Mouse (Mus musculus) WW6 (cell line): Measurements from ENCODE around the gene Tm9sf2.
"Not testable (repeated sequence)": the region's sequence is repeated elsewhere in the genome, so short reads cannot be mapped to it uniquely, and the experiment has no call there.

Experiments used
- DNase-seq: peaks from one replicate; pipeline ENCODE4 v3.0.0-alpha.2; 2013; ENCODE audit warnings: low read depth, low spot score

Tm9sf2 gene

DNA sequence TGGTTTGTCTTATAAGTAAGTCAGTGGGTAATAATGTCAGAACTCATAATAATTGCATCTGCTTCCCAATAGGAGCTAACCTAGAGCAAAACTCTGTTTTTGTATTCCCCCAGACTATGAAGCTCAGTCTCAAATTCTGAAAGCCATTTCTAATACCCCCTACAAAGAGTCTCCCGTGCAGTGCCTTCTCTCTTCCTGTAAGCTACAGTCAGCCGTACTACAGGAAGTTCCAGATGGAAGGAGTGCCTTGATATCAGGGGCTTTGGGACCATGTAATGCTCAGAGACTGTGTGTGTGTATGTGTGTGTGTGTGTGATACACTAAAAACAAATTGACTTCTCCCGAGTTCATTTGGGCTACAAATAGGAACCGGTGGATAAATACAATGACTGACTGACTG, 7.3 kb upstream of the Tm9sf2 start:
- DNase-seq = no peak

DNA sequence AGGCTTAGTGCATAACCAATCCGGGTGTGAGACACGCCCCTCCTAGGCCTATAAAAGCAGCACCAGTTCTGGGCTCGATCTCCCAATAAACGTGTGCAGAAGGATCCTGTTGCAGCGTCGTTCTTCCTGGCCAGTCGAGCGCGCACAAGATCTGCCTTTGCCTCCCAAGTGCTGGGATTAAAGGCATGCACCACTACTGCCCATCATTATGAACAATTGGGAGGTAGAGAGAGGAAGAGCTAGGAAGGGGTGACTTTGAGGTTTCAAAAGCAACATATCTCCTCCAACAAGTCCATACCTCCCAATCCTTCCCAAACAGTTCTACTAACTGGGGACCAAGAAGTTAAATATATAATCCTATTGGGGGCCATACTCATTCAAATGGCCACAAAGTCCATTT, 4.9 kb upstream of the Tm9sf2 start:
- not testable (repeated sequence) for DNase-seq

DNA sequence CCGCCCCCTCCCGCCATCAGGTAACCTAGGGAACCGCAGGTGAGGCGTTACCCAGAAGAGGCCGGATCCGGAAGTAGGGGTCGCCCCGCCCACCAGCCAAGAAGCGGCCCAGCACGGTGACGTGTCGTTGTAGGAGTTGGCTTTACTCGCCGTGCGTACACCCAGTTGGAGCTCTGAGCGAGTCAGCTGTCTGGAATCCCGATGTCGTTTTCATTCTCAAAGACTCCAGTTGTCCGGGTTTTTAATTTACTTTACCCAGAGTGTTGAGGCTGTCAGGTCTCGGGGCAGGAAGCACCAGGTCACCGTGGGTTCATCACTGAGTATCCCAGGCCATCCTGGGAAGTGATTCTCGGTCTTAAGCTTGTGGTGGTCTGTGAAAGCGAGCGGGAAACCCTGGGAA, 2.0 kb upstream of the Tm9sf2 start:
- peak; percentile 89 for DNase-seq

DNA sequence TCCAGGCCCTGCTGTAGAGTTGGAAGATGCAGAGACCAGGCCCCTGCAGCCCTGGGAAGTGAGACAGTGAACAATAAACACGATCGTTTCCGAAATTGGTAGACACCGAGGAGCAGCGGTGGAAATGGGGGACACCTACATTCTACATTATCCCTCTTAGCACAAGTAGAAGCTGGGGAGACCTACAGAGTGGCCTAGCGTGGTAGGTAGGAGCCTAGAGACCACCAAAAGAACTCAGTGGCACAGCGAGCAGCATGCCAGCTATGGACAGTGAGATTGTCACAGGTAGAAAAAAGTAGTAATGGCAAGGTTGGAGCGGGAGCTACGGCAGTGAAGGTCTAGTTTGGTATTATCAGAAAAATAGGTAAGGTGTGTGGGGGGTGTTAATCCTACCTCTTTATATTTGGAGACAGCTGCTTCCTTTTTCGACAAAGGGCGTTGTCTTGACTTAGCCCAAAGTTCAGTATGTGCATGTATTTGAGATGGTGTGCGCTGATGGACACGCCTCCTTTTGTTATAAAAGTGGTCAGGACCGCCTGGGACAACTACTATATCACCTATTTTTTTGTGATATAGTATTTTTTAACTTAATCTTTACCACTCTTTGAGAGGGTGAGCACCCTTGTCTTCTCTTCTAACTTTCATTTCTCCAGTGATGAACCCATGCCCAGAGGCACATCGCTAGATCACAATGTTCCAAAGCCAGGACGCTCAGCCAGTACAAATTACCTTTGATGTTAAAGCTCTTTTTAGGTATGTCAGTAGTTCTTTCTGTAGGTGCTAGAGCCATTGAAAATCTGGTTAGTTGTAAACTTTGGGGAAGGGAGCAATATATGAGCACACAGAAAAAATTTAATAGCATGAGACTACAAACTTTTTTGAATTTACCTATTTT, 1.2 kb upstream of the Tm9sf2 start:
- no peak for DNase-seq

DNA sequence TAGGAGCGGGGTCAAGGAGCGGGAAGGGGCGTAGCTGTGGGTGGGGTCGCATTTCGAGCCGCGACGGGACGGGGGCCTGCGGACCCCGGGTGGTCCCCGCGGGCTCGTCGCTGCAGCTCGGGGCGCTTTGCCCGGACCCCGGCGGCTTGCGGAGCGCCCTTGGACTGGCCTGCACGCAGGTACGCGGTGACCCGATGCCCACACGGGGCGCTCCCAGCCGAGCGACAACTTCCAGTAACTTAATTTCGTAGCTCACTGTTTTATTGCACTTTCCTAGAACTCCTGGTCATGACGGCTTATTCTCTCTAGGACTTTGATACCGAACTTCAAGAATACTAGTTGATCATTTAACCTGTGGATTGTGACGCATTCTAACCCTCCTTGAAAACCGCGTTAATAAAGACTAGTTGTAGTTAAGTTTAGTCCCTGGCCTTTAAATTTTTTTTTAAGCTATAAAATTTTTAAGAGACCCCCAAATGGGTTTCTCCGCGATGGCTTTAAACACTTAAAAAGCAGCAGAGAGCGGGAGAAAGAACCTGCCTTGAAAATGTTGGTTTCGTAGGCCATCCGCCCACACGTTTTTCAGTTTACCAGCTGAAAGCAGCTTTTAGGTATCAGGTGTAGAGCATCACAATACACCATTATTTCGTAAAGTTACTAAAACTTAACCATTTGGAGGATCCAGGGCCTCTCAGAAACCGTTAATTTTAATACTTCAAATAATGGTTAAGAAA, 810 bp downstream of the Tm9sf2 start:
- DNase-seq = no peak

DNA sequence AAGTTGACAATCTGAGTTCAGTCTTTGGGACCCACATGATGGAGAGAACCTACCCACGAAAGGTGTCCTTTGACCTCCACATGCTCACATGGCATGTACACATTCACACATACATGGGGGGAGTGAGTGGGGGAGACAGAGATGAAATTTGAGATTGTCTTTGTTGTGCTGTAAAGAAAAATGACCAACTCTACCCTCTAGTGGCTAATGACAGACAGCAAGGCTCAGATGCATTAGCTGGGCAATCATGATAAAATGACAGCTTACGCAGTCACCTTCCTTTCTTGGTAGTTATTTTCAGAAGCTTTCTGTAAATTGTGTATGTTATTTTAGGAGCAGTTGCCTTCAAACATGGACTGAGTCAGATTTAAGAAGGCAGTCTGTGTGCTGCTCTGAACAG, 4.8 kb downstream of the Tm9sf2 start:
- no peak for DNase-seq

DNA sequence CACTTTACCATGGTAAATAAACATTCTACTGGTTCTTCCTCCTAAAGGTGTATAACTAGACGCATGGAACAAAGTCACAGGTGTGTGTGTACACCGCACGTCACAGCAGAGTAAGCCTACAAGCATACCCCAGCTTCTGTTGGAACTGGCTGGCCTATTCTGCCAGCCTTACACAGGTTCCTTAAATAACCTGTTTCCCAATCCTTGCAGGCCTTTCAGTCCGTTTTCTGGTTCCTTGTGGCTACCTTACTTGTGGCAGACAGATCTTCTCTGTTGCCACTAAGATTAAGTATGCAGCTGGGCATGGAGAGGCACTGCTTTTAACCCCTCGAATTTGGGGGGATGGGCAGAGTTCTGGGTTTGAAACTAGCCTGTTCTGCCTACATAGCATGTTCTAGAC, 5.5 kb downstream of the Tm9sf2 start:
- no peak for DNase-seq

DNA sequence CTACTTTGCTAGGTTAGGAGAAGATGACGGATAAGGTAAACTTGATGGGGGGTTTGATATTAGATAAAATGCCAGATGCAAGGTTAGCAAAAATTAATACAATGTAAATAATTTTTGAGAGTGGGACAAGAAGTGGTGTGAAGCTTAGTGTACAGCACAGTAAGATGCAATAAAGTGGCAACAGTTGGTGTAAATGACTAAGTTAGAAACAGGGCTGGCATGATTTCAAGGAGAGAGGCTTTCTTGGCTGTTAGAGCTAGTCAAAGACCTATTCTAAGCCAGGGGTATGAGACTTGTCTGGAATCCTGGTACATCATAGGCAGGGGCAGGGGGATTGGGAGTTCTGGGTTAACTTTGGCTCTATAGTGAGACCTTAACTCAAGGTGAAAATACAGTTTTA, 9.4 kb downstream of the Tm9sf2 start:
- no peak for DNase-seq

DNA sequence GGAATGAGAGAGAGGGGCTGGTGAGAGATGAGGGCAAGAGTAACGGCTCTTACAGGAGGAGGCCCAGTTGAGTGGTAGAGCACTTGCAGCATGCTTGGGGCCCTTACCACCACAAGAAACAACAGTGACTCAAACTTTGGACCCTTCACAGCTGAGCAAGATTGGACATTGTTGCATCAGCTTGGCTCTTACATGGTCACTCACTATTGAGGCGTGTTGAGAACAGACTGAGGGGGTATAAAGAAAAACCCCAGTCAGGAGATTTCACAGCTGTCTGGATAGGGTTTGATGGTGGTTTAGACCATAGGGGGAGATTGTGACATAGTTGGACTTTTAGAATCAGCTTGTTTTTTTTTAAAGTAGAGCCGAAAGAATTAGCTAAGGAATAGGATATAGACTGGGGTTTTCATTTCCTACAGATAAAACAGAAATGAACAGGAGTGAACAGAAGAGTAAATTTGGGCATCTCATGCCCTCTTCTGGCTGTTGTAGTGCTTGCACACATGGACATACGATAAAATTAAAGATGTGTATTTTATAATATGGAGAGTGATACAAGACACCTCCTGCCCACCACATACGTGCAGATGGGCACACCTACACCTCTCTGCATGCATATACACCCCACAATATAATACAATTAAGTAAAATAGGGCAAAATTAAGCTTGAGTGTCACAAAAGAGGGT, 23.4 kb downstream of the Tm9sf2 start:
- no peak for DNase-seq

DNA sequence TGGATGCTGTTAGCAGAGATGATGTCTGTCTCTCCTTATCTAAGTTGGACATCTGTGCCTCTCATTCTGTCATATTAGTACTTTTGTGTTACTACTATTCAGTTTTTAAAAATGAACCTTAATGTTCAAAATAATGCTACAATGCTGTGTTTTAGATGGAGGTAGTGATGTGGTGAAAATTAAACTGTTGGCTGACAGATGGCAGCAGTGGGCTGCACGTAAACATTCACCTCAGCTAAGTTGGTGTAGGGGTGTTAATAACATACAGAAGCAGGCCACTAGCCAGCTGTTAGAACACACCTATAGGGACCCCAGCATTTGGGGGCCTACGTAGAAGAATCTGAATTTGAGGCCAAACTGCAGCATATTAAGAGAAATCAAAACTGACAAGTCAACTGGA, 24.8 kb downstream of the Tm9sf2 start:
- DNase-seq = no peak

DNA sequence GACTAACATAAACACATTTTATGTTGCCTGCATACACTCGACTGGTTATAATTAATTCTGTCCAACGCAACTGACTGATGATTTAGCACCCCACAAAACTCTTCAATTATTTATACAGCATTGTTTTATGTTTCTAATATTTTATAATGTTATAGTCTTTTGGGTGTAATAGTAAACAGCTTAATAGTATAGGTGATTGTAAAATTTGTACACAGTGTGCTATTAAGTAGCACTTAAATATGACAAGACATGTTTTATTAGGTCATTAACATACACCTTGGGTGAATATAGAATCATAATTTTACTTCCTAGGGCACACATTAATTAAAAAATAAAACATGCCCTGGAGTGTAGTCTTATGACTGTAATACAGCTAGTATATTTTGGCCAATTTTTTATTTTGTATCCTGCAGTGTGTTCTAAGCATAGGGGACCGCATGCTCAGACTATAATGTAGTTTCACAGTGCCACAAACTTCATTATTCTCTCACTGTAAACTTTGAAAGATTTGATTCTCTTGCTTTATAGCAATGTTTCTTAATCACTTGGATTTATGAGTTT, 29.6 kb downstream of the Tm9sf2 start:
- DNase-seq = no peak

DNA sequence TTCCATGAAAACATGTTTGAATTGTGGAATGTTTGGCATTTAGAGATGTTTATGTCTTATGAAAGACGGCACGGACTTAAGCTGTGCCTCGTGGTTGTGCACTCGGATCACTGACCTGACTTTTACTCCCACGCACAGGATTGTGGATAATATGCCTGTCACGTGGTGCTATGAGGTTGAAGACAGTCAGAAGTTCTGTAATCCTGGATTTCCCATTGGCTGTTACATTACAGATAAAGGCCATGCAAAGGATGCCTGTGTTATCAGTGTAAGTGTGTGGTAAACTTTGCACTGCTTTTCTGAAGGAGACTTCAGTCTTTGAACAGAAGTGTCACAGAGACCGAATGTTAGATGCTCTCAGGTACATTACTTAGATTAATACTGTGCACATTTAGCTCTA, 30.4 kb downstream of the Tm9sf2 start:
- DNase-seq = no peak

DNA sequence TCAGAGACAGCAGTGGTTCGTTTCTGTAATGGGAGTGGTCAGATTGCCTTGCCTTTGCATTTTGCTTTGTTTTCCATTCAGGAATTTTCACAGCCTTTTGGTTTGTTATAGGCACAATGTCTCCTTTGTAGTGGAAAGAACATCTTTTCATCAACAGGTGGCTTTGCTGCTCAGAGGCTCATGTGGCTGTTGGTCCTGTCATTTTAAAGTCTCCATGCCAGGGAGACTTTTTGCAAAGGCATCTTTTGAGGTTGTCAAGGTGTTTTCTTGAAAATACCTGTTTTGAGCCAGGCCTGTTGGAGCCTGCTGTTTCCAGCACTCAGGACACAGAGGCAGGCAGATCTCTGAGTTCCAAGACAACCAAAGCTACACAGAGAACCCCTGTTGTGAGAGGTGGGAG, 33.3 kb downstream of the Tm9sf2 start:
- peak; percentile 18 for DNase-seq

DNA sequence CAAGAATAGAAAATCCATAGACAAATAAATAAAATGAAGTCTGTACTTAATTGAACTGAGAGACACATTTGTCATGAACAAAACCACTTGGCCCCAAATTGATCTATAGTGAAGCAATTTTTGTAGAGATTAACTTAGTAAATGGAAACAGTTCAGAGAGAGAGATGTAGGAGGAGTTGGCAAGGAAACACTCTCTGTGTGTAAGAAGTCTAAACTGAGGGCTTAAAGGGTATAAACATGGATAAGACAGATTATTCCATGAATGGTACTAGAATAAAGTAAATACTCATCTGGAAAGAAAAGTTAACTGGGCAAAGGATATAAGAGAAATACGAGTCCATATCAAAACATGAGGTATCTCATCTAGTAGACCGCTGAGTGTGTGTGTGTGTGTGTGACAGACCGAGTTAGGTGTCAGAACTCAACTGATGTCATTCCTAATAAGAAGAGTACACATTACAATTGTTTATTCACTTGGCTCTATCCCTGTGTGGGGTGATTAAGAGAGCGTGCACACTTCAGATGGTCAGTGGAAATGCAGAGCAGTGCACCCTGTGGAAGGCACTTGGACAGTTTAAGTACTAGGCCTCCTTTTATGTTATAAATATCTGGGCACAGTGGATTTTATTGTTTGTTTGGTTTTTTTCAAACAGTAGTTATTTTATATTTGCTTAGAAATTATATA, 36.9 kb downstream of the Tm9sf2 start:
- DNase-seq = no peak

DNA sequence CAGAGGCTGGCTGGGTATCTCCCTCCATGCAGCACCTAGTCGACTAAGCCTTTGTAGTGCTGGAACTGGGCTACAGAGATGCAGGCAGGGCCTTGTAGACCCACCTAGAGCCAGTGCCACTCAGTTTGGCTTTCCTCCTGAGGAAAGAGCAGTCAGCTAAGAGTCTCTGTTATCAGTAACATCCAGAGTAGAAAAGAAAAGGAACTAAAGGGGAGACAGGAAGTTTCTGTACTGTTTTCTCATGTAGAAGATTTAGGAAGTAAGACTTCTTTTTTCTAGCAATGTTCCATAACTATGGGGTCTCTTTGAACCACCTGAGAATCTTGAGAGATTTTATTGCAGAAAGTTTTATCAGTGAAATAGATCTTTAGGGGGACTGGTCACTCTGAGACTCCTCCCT, 38.5 kb downstream of the Tm9sf2 start:
- DNase-seq = no peak

DNA sequence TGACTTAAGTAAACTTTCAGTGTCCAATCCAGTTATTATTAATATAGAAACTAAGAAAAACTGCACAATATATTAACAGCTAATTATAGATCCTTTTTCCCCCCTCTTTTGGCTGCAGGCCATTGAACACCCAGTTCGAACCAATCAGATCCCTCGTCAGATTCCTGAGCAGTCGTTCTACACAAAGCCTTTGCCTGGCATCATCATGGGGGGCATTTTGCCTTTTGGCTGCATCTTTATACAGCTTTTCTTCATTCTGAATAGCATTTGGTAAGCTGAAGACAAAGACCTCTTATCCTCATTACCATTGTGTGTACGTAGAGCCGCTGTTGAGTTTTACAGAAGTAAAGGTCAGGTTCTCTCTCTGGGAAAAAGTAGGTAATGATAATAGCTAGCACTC, 43.8 kb downstream of the Tm9sf2 start:
- DNase-seq = no peak

DNA sequence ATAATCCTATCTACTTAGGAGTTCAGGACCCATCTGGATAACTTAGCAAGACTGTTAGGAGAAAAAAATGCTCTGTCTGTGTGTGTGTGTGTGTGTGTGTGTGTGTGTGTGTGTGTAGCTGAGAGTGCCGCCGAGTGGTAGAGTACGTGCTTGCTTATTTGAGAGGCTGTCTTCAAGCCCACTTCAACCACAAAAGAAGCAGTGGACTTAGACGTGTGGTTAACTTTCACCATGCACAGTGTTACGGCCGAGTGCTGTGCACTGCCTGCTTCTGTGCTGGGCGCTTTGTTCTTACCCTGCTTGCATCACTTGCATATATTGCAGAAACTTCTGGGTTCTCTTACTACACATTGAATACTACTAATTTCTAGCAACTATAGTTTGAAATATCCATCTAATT, 50.9 kb downstream of the Tm9sf2 start:
- DNase-seq = no peak

DNA sequence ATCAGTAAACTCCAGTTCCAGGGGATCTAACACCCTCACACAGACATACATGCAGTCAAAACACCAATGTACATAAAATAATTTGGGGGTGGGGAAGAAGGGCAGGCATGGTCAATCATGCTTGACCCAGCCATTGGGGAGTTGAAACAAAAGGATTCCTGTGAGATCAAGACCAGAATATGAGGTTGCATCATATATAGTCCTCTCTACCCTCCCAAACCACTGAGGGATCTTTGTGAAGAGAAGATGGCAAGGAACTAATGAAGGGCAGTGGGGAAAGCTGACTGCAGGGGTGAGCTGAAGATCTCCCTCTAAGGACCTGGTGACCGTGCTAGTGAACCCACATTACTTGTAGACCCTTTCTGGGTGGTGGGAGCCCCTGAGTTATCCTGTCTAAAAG, 54.1 kb downstream of the Tm9sf2 start:
- no peak for DNase-seq

DNA sequence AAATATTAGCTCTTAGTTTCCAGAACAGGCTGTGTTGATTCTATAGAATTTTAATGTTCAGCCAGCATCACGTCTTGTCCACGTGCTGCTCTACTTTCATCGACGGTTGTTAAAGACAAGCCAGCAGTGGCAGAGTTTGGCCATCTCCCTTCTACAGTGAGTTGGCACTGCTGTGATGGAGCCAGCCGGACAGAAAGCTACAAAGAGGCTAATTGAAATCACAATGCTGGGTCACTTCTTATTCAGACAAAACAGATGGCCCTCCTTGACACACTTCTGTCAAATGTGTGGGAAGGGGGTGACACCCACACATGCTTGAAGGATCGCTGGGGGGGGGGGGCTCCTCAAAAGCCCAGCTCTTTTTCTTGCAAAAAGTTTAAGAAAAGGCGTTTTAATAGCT, 62.1 kb downstream of the Tm9sf2 start:
- no peak for DNase-seq

DNA sequence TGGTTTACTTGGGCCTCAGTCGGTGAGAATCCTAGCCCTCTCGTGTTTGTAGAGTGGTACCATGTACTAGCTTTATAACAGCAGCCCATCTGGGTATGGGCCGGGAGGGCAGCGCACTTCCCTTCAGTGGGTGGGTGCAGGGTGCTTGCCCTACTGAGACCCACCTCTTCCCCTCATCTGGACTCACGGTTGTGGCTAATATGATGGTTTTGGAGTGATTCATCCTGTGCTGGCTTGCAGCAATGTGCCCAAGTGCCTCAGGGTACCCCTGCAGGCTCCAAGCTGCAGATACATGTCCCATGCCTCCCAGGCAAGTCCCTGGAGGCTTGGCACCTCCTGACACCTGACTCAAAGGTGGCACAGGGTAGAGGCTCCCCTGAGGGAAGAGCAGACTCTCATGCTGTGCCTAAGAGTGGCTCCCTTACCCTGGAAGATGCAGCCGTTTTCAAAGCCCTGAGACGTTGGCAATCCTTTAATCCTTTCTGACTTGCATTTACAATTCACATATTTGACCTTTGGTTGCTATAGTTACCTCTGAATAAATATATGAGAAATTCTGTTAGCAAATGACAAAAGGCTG, 63.5 kb downstream of the Tm9sf2 start:
- no peak for DNase-seq

DNA sequence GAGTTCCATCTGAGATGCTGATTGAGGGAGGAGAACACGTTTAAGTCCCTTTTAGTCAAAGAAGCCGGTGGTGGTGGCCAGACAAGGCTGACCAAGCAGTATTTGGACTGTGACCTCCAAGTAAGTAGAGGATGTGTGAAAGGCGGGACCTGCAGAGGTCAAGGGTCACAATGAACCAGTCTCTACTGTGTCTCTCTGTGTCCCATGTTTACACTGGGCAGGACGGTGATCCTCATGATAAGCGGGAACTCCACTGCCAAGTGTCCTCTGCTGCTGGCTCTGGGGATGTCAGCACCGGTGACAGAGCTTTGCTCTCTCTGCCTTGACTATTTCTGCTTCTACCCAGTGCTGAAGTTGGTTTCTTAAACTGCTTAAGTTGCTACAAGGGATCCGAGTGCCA, 64.2 kb downstream of the Tm9sf2 start:
- no peak for DNase-seq
